Mouse (Mus musculus): ENCODE results near the gene Tra2a. TPM values are rescaled to one million over a fixed set of nuclear protein-coding genes. Genes with fewer than 3 reads are reported as not detected.
A peak's percentile ranks its signal among the peaks of the same experiment; 100 is the strongest.
"Not testable (repeated sequence)": the region's sequence is repeated elsewhere in the genome, so short reads cannot be mapped to it uniquely, and the experiment has no call there.

Gene Tra2a
- polyA plus RNA-seq, 1 experiment = 2.7 TPM

DNA sequence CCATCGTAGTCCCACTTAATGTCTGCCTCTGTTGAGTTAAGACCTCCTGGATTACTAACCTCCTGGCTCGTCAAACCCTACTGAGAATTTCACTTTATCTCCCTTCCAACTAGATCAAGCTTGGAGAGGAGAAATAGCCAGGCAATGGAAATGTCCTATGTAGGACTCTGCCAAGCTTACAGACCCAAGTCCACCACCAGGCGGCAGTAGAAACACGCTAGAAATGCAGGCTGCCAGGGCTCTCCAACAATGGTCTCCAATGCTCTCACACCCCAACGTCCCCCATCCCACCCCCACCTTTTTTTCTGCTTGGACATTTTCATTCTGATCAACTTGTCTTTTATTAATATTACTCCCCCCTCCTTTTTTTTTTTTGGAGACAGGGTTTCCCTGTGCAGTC is 5.4 kb upstream of the Tra2a start:
- no peak overlapping the region for H3K4me3 ChIP-seq (replicated peaks)
- TF ChIP-seq GATA1 (IDR thresholded peaks at IDR 0.05; ENCODE audit: low read length) = no peak
- no peak for TF ChIP-seq TAL1 (IDR thresholded peaks at IDR 0.05; ENCODE audit: low read length)
- peaks cover 5% of the 10 kb centered on the region for H3K4me1 ChIP-seq (ENCODE audit: control insufficient read depth)
- H3K9me3 ChIP-seq (ENCODE audit: control insufficient read depth, low read length) = no peaks in the 10 kb centered on the region
- peaks cover 3% of the 10 kb centered on the region; the same call in 1 of the 2 replicates for H3K27me3 ChIP-seq (ENCODE audit: control insufficient read depth)
- H3K36me3 ChIP-seq (ENCODE audit: control insufficient read depth) = no peaks in the 10 kb centered on the region

DNA sequence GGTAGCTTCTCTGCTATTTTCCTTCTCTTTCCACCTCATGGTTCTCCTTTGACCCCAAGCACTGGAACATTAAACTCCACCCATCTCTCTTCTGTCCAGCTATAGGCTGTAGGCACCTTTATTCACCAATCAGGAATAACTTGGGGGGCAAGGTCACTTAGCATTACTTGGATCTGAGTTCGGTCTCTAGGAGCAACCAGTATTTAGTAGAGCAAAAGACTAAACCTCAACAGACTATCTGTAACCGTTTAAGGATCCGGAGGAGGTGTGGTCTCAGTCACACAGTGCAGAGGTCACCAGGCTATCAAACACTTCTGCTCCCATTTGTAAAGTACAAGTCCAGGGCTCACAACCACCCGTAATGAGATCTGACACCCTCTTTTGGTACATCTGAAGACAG is 3.9 kb upstream of the Tra2a start:
- Histone ChIP-seq H3K4me3 (replicated peaks) (no peak overlapping the region), H3K4me1 (ENCODE audit: control insufficient read depth) (peaks cover 8% of the 10 kb centered on the region), H3K36me3 (ENCODE audit: control insufficient read depth) (no peaks in the 10 kb centered on the region), H3K27me3 (ENCODE audit: control insufficient read depth) (peaks cover 3% of the 10 kb centered on the region; the same call in 1 of the 2 replicates), H3K9me3 (ENCODE audit: control insufficient read depth, low read length) (no peaks in the 10 kb centered on the region)
- no peak for TF ChIP-seq TAL1 (IDR thresholded peaks at IDR 0.05; ENCODE audit: low read length)
- TF ChIP-seq GATA1 (IDR thresholded peaks at IDR 0.05; ENCODE audit: low read length) = no peak

DNA sequence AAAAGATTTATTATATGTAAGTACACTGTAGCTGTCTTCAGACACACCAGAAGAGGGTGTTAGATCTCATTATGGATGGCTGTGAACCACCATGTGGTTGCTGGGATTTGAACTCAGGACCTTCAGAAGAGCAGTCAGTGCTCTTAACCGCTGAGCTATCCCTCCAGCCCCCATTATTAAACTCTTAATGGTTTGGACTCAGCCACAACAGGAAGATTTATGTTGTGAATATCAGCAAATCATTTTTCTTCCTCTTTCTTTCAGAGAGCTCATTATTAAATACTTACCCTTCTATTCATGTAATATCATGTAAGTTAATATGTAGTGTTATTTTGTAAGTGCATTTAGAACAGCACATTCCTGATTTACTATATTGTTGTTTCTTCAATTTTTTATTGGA is 1.4 kb upstream of the Tra2a start:
- not testable (repeated sequence) for H3K27me3 ChIP-seq (ENCODE audit: control insufficient read depth); H3K4me3 ChIP-seq (replicated peaks); H3K36me3 ChIP-seq (ENCODE audit: control insufficient read depth); H3K9me3 ChIP-seq (ENCODE audit: control insufficient read depth, low read length)
- H3K4me1 ChIP-seq (ENCODE audit: control insufficient read depth) = peaks cover 27% of the 10 kb centered on the region

DNA sequence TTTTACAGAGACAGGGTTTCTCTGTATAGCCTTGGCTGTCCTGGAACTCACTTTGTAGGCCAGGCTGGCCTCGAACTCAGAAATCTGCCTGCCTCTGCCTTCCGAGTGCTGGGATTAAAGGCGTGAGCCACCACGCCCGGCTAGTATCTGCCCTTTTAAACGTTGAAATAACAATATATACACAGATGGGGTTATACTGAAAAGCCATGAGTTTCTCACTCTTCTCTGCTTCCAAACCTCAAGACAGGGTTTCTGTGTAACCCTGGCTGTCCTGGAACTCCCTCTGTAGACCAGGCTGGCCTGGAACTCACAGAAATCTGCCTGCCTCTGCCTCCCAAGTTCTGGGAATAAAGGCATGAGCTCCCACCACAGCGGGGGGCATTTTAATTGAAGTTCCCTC is 613 bp upstream of the Tra2a start:
- Histone ChIP-seq H3K4me3 (replicated peaks) (peak overlapping the region; percentile 100), H3K4me1 (ENCODE audit: control insufficient read depth) (peaks cover 33% of the 10 kb centered on the region), H3K36me3 (ENCODE audit: control insufficient read depth) (peaks cover 15% of the 10 kb centered on the region)
- not testable (repeated sequence) for H3K9me3 ChIP-seq (ENCODE audit: control insufficient read depth, low read length); H3K27me3 ChIP-seq (ENCODE audit: control insufficient read depth)

DNA sequence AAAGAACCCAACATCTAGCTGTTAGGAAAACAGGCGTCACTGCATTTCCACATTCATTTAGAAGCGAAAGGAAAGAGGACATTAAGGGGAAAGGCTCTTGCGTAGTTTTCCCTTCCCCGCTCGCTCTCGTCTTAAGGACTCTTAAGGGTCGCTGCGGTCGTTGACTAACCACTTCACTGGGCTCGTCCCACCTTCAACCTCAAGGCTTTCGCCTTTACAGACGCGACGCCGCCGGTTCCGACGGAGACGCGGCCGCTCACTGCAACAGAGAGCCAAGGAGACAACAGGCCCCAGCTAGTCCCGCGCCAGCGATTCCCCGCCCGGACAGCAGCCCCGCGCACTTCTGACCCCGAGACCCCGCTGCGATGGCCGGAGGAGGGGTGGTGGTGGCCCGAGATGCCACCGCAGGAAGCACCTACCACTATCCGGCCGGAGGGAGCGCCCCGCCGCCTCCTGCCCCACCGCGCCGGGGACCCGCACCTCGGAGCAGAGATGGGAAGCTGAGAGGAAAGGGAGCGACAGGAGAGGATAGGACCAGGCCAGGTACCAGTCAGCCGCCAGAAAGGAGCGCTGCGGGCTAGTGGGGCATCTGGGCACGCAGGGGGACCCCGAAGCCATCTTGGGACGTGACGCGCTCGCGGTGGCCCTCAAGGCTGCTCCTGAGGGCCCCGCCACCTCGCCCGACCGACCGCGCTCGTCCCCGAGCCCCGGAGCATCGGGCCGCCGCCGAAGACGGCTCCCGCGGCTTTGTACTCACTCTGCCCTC is 569 bp downstream of the Tra2a start:
- peaks cover 35% of the 10 kb centered on the region for H3K4me1 ChIP-seq (ENCODE audit: control insufficient read depth)
- H3K36me3 ChIP-seq (ENCODE audit: control insufficient read depth) = peaks cover 22% of the 10 kb centered on the region
- TF ChIP-seq GATA1 (IDR thresholded peaks at IDR 0.05; ENCODE audit: low read length) (no peak), TAL1 (IDR thresholded peaks at IDR 0.05; ENCODE audit: low read length) (no peak)
- no peaks in the 10 kb centered on the region for H3K27me3 ChIP-seq (ENCODE audit: control insufficient read depth)
- peak overlapping the region; percentile 100 for H3K4me3 ChIP-seq (replicated peaks)
- H3K9me3 ChIP-seq (ENCODE audit: control insufficient read depth, low read length) = no peaks in the 10 kb centered on the region

DNA sequence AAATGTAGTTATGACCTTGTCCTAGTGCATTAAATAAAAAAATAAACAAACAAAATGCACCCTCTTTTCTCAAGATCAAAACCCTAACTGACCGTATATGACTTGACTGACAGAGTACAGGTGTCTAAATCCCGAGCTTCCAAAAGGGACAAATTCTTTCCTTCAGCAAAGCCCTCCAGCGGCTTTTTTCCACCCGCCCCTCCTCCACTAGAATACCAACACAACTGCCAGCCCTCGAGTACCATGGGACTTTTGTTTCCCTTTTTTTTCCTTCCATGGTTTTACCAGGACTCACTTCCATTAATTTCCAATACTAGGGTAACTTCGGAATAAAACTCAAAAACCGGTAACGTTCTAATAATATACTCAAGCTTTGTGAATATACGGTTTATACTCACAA is 1.4 kb downstream of the Tra2a start:
- Histone ChIP-seq H3K9me3 (ENCODE audit: control insufficient read depth, low read length) (no peaks in the 10 kb centered on the region), H3K36me3 (ENCODE audit: control insufficient read depth) (peaks cover 29% of the 10 kb centered on the region), H3K4me1 (ENCODE audit: control insufficient read depth) (peaks cover 42% of the 10 kb centered on the region), H3K4me3 (replicated peaks) (peak overlapping the region; percentile 100), H3K27me3 (ENCODE audit: control insufficient read depth) (no peaks in the 10 kb centered on the region)
- TF ChIP-seq TAL1 (IDR thresholded peaks at IDR 0.05; ENCODE audit: low read length) (no peak), GATA1 (IDR thresholded peaks at IDR 0.05; ENCODE audit: low read length) (no peak)

DNA sequence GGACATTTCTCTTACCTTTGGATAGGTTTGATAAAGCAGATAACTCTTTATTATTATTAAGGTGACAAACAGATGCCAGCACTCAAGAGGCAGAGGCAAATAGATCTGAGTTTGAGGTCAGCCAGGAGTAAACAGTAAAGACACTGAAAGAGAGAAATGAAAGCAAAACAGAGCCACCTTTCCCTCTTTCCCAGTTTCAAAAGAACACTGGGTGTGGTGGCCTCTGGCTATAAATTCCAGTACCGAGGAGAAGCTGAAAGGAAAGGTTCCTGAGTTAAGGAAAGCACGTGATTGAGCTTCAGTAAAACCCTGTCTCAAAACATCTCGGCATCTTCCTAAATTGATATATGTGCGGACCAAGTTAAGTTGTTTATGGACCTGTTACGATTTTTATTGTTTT is 4.1 kb downstream of the Tra2a start:
- Histone ChIP-seq H3K27me3 (ENCODE audit: control insufficient read depth) (no peaks in the 10 kb centered on the region), H3K36me3 (ENCODE audit: control insufficient read depth) (peaks cover 34% of the 10 kb centered on the region), H3K4me1 (ENCODE audit: control insufficient read depth) (peaks cover 44% of the 10 kb centered on the region), H3K9me3 (ENCODE audit: control insufficient read depth, low read length) (no peaks in the 10 kb centered on the region), H3K4me3 (replicated peaks) (no peak overlapping the region)
- no peak for TF ChIP-seq TAL1 (IDR thresholded peaks at IDR 0.05; ENCODE audit: low read length)
- no peak for TF ChIP-seq GATA1 (IDR thresholded peaks at IDR 0.05; ENCODE audit: low read length)

DNA sequence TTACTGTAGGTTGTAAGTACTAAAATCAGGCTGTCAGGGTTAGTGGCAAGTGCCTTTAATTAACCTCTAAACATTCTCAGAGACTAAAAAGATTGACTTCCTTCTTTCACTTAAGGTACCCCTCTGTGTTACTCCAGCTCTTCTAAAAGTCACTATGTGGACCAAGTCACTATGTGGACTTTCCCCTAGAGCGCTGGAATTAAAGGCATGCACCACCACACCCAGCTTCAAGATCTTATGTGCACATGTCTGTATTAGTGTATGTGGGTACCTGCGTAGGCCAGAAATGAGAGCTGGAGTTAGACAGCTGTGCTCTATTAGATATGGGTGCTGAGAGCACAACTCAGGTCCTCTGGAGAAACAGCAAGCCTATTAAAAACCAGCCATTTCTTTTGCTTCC is 6.0 kb downstream of the Tra2a start:
- Histone ChIP-seq H3K9me3 (ENCODE audit: control insufficient read depth, low read length) (no peaks in the 10 kb centered on the region), H3K36me3 (ENCODE audit: control insufficient read depth) (peaks cover 37% of the 10 kb centered on the region), H3K4me3 (replicated peaks) (no peak overlapping the region), H3K4me1 (ENCODE audit: control insufficient read depth) (peaks cover 36% of the 10 kb centered on the region), H3K27me3 (ENCODE audit: control insufficient read depth) (no peaks in the 10 kb centered on the region)
- TF ChIP-seq GATA1 (IDR thresholded peaks at IDR 0.05; ENCODE audit: low read length) (no peak), TAL1 (IDR thresholded peaks at IDR 0.05; ENCODE audit: low read length) (no peak)

DNA sequence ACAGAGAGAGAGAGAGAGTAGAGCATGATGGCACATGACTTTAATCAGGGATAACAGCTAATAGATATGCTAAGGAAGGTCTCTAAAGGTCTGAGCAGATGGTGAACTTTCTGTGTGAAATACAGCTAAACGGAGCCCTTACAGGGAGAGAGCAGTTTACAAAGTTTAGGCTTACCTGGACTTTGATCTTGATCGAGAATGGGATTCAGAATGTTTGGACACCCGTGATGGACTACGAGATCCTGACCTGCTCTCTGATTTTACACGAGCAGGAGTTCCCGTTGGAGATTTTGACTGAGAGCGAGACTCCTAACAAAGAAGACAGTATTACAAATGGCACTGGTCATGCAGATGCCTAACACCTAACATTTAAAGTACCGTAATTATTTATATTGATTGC is 11.6 kb downstream of the Tra2a start:
- Histone ChIP-seq H3K4me1 (ENCODE audit: control insufficient read depth) (peaks cover 2% of the 10 kb centered on the region), H3K4me3 (replicated peaks) (no peak overlapping the region), H3K36me3 (ENCODE audit: control insufficient read depth) (peaks cover 62% of the 10 kb centered on the region), H3K9me3 (ENCODE audit: control insufficient read depth, low read length) (no peaks in the 10 kb centered on the region), H3K27me3 (ENCODE audit: control insufficient read depth) (no peaks in the 10 kb centered on the region)
- TF ChIP-seq TAL1 (IDR thresholded peaks at IDR 0.05; ENCODE audit: low read length) = no peak
- no peak for TF ChIP-seq GATA1 (IDR thresholded peaks at IDR 0.05; ENCODE audit: low read length)

DNA sequence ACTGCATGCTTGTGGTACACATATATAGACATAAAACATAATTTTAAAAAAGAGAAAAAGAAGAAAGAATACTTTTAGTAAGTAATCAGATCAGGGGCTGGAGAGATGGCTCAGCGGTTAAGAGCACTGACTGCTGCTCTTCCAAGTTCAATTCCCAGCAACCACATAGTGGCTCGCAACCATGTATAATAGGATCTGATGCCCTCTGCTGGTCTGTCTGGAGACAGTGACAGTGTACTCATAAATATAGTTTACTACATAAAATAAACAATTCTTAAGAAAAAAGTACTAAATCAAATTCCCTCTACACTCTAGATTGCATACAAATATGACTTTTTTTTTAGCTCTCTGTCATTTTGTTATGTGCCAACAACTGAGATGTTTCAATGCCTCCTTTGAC is 12.6 kb downstream of the Tra2a start:
- Histone ChIP-seq H3K36me3 (ENCODE audit: control insufficient read depth) (peaks cover 67% of the 10 kb centered on the region), H3K27me3 (ENCODE audit: control insufficient read depth) (no peaks in the 10 kb centered on the region), H3K4me3 (replicated peaks) (no peak overlapping the region), H3K4me1 (ENCODE audit: control insufficient read depth) (no peaks in the 10 kb centered on the region; the same call in 1 of the 2 replicates), H3K9me3 (ENCODE audit: control insufficient read depth, low read length) (no peaks in the 10 kb centered on the region)
- TF ChIP-seq GATA1 (IDR thresholded peaks at IDR 0.05; ENCODE audit: low read length) (no peak), TAL1 (IDR thresholded peaks at IDR 0.05; ENCODE audit: low read length) (no peak)

Data from erythroblast, embryonic 14.5 days (primary cell).